Mouse (Mus musculus): ENCODE data around the gene Gmeb1.
A peak's percentile ranks its signal among the peaks of the same experiment; 100 is the strongest.
"Not testable (repeated sequence)": the region's sequence is repeated elsewhere in the genome, so short reads cannot be mapped to it uniquely, and the experiment has no call there.

Gmeb1 gene

DNA sequence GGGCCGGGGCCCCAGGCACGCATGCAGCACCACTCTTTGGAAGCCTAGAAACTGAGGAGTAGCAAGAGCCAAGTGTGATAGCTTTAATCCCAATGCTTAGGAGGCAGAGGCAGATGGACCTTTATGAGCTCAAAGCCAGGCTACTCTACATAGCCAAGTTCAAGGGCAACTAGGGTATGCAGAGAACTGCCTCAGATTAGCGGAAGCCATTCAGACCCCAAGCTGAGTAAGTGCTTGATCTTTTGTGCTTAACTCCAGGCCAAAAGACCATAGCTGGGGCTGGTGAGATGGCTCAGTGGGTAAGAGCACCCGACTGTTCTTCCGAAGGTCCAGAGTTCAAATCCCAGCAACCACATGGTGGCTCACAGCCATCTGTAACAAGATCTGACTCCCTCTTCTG lies 39.4 kb downstream of the Gmeb1 start:
- DNase-seq (ENCODE audit: low read depth, low spot score) = not testable (repeated sequence)

DNA sequence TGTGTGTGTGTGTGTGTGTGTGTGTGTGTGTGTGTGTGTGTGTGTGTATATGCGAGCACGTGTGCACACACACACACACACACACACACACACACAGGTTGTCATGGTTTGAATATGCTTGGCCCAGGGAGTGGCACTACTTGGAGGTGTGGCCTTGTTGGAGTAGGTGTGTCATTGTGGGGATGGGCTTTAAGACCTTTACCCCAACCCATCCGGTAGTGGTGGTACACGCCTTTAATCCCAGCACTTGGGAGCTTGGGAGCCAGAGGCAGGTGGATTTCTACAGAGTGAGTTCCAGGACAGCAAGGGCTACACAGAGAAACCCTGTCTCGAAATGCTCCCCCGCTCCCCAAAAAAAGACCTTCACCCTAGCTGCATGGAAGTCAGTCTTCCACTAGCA lies 43.0 kb downstream of the Gmeb1 start:
- DNase-seq (ENCODE audit: low read depth, low spot score) = not testable (repeated sequence)

GRCm38 (mm10) chr4:132217781-132218180 lies 43.6 kb downstream of the Gmeb1 start:
- DNase-seq (ENCODE audit: low read depth, low spot score) = no peak

- no peak for DNase-seq (ENCODE audit: low read depth, low spot score)
Observed at GRCm38 (mm10) chr4:132216602-132217001, 44.8 kb downstream of the Gmeb1 start.

DNA sequence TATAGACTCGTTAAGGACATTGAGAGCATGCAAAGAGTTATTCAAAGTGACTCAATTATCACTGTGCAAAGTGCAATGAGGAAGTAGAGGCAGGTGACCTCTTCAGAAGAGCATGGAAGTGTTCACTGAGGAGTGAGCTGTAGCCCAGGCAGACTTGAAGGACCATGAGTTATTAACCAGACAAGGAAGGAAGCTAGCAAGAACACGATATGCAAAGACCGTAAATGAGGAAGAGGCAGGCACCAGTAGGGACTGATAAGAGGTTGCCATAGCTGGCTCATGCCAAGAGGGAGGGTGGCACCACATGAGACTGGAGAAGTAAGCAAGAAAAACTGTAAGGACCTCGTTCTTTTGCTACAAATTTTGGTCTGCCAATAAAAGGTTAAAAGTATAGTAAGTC lies 46.6 kb downstream of the Gmeb1 start:
- no peak for DNase-seq (ENCODE audit: low read depth, low spot score)

DNA sequence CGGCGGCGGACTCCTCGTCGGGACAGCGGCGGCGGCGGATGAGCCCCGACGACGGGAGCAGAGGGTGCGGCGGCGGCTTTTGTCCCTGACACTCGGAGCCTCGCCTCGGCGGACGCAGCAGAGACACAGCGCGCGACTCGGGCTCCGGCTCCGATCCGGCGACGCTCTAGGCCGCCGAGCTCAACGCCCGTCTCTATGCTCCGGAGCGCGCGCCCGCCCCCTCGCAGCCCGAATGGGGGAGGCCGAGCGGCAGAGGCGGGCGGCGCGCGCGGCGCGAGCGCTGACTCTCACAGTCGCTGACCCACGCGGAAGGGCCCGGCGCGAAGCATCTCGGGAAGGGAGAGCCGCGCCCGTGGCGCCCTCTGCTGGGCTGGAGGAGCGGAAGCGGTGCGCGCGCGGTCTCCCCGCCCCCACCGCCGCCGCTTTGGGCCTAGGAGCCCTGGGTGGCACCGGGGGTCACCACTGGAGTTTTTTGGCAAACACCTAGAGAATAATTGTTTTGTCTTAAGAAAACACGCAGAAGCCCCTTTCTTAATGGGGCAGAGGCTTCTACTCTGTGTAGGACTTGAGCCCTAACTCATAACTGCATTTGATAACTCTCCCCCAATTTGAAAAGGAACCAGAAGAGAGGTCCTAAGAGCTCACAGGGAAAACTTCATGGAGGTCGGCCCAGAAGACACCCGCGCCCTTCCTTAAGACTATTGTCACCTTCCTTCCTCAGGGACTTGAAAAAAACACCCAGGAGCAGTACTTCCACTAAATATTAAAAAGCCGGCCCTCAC lies 49.3 kb downstream of the Gmeb1 start, which contains the start of gene Ythdf2:
TSS of gene Ythdf2 (minus strand) at position 351 of the 782 bp plus-strand sequence.
- DNase-seq (ENCODE audit: low read depth, low spot score) = peak; percentile 90

GRCm38 (mm10) chr4:132211091-132211942 lies 50.1 kb downstream of the Gmeb1 start:
- DNase-seq (ENCODE audit: low read depth, low spot score) = no peak

- no peak for DNase-seq (ENCODE audit: low read depth, low spot score)
Observed at GRCm38 (mm10) chr4:132210325-132210724, 51.1 kb downstream of the Gmeb1 start.

DNA sequence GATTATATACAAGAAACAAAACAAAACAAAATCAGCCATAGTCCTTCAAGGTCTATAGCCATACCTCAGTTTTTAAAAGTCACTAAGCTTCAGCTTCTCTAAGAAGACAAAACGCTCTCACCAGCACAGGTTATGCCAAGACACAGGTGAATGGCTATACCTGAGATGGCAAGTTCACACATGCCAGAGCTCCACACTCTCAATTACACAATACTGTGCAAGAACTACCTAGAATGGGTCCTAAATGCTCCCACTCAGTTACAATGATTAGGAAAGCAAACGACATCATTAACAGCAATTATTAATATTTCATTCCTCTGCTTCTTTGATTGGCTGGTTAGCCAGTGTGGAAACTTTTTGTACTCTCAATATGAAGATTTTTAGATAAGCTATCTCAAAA lies 52.1 kb downstream of the Gmeb1 start:
- DNase-seq (ENCODE audit: low read depth, low spot score) = no peak

GRCm38 (mm10) chr4:132207280-132207679 lies 54.1 kb downstream of the Gmeb1 start:
- no peak for DNase-seq (ENCODE audit: low read depth, low spot score)

- no peak for DNase-seq (ENCODE audit: low read depth, low spot score)
Observed at GRCm38 (mm10) chr4:132198771-132199170, 62.6 kb downstream of the Gmeb1 start.

DNA sequence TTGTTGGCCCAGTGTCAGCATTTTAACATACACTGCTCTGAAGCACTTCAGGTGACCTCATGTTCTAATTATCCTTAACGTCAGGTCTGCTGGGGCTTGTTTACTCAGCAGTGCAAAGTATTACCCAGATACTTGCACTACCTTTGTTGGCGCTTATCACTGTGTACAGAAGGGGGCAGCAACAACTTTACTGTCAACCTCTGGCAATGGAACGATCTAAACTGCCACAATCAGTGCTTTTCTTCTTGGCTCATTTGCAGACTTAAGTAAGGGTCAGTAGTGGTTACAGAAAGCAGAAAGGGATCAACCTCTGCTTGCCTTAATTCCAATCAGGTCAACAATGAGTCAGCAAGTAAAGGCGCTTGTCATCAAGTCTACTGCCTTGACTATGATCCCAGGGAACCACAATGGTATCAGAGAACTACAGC lies 63.1 kb downstream of the Gmeb1 start:
- no peak for DNase-seq (ENCODE audit: low read depth, low spot score)

DNA sequence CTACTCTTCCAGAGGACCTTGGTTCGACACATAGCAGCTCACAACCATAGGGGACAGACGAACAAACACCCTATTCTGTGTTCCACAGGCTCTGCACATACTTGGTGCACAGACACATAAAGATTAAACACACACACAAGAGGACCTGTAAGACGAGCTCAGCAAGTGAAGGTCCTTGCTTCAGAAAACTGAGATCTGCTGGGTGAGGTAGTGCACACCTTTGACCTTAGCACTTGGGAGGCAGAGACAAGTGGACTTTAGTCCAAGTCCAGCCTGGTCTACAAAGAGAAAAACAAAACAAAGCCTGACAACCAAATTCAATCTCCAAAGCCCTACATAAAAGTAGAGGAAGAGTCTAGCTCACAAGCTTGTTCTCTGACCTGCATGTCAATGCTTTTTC lies 66.4 kb downstream of the Gmeb1 start:
- DNase-seq (ENCODE audit: low read depth, low spot score) = no peak

GRCm38 (mm10) chr4:132194373-132194772 lies 67.0 kb downstream of the Gmeb1 start:
- DNase-seq (ENCODE audit: low read depth, low spot score) = no peak

DNA sequence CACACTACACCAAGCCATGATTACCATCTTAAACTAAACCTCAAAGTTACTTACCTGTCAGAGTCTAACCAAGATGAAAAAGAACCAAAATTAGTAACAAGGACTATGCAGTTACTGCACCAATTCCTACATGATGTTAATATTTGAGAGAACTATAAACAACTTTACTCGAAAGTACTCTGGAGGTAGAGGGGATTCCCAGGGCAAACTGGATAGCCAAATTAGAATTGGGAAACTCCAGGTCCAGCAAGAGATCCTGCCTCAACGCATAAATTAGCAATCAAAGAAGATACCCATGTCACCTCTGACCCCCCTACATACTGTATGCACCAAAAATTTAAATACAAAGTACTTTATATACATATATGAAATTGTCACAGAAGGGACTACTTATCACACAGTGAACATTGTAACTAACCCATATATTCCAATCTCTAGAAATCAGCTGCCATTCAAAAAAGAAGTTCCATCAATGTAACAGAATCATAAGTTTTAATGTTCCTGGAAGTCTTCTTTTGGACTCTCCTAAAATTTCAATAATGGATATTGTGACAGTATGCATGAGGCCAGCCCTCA lies 73.5 kb downstream of the Gmeb1 start:
- no peak for DNase-seq (ENCODE audit: low read depth, low spot score)

DNA sequence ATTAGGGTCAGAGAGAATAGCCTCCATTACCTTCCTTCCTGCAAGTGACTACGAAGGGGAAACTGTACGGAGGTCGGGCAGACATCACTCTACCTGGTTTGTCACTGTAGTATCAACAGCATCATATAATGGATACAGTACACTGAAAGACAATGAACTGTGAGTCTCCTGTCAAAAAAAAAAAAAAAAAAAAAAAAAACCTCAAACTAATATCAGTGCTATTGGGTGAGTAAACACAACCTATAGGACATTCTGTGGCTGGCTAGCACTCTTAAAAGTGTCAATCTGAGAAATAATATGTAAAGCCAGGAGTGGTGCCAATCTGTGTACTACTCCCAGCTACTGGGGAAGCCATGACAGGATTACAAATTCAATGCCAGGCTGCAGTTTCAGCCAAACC lies 78.2 kb downstream of the Gmeb1 start:
- no peak for DNase-seq (ENCODE audit: low read depth, low spot score)

DNA sequence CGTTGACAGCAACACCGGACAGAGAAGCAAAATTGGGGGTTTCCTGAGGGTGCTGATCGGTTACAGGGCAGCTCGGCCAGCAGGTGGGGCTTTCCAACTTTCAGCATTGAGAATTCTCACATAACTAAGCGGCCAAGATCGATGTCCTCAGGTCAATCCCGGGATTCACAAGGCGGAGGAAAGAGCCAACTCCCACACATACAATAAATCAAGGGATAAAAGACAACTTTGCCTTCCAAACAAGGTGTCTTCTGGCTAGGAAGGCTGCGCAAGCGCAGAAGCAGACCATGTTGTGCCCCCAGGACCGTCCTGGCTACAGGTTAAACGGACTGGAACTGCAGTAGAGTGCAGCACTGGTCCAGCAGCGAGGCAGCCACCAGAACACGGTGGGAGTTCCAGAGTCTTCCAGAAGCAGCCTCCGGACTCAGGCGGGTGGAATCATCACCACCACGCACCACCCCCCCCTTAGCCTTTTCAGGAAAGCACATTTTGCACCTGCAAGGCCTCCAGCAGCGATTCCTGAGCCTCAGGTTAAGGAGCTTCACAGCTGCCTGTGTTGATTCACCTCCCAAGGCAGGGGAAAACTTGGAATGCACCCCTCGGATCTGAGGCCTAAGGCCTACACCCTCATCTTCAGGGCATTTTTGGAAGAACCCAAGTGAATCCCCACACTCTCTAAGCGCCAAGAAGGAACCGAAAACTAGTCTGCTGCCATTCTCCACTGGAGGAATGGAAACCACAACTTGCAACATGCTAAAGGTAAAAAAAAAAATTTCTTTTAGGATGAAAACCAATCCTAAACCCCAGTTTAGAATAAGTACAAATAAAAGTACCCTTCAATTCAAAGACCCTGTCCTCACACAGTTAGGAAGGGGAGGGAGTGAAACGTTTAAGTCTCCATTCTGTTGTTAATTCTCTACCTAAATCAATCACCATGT lies 79.4 kb downstream of the Gmeb1 start:
- no peak for DNase-seq (ENCODE audit: low read depth, low spot score)

DNA sequence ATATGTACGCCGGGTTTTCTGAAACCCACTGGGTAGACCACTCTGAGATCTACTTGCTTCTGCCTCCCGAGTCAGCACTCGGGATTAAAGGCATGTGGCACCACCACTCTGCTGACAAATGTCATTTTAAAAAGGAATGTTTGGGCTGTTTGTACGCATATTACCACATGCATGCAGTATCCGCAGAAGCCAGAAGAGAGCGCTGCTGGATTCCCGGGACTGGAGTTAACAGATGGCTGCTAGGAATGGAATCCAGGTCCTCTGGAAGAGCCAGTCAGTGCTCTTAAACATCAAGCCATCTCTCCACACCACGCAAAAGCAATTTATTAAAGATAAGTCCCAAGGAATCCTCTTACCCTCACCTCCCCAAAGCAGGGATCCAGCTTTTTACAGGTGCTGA lies 80.7 kb downstream of the Gmeb1 start:
- DNase-seq (ENCODE audit: low read depth, low spot score) = no peak

GRCm38 (mm10) chr4:132178630-132179059 lies 82.8 kb downstream of the Gmeb1 start:
- no peak for DNase-seq (ENCODE audit: low read depth, low spot score)

- no peak for DNase-seq (ENCODE audit: low read depth, low spot score)
Observed at GRCm38 (mm10) chr4:132176474-132176873, 84.9 kb downstream of the Gmeb1 start.
